Mouse (Mus musculus) heart, postnatal 0 days (tissue): ENCODE results near the gene B230217C12Rik. TPM values are rescaled to one million over a fixed set of nuclear protein-coding genes. Genes with fewer than 3 reads are reported as not detected.
"Not testable (repeated sequence)": the region's sequence is repeated elsewhere in the genome, so short reads cannot be mapped to it uniquely, and the experiment has no call there.

ENCODE experiments used
- ATAC-seq: fragments of 200-750 bp; cut with Nextera tagmentation; 2 replicates; pipeline ENCODE4 v1.8.0; 2017; ENCODE audit warnings: low read depth, moderate number of reproducible peaks, moderate library complexity; ENCODE audit not compliant: insufficient read depth
- DNase-seq: peaks from one replicate; pipeline ENCODE4 v3.0.0-alpha.2; 2016; ENCODE audit warnings: low spot score
- H3K27ac ChIP-seq: fragments of 300-500 bp; sonication (generic); 2 replicates; pipeline ENCODE4 v1.5.1; 2014; ENCODE audit warnings: low read depth, mild to moderate bottlenecking
- H3K27me3 ChIP-seq: fragments of 300-500 bp; sonication (generic); 2 replicates; pipeline ENCODE4 v1.6.1; 2014; ENCODE audit warnings: low read length, mixed read lengths; ENCODE audit not compliant: control insufficient read depth, insufficient read depth
- H3K36me3 ChIP-seq: fragments of 300-500 bp; sonication (generic); replicated peaks from 2 replicates; pipeline ENCODE4 v1.6.1; 2014; ENCODE audit warnings: low read length, mixed read lengths; ENCODE audit not compliant: control insufficient read depth, insufficient read depth
- H3K4me1 ChIP-seq: fragments of 300-500 bp; sonication (generic); 2 replicates; pipeline ENCODE4 v1.6.1; 2014; ENCODE audit warnings: antibody characterized with exemption; ENCODE audit not compliant: control insufficient read depth, insufficient read depth
- H3K4me2 ChIP-seq: fragments of 300-500 bp; sonication (generic); 2 replicates; pipeline ENCODE4 v1.6.1; 2014; ENCODE audit warnings: low read depth, mild to moderate bottlenecking, low read length, moderate library complexity
- H3K4me3 ChIP-seq: fragments of 300-500 bp; sonication (generic); 2 replicates; pipeline ENCODE4 v1.5.1; 2014; ENCODE audit warnings: low read depth, low read length
- H3K9ac ChIP-seq: fragments of 300-500 bp; sonication (generic); replicated peaks from 2 replicates; pipeline ENCODE4 v1.6.1; 2014; ENCODE audit warnings: low read depth, low read length, mixed read lengths
- H3K9me3 ChIP-seq: fragments of 300-500 bp; sonication (generic); replicated peaks from 2 replicates; pipeline ENCODE4 v1.6.1; 2016; ENCODE audit warnings: low read length; ENCODE audit not compliant: control insufficient read depth
- CTCF ChIP-seq: IDR thresholded peaks from 2 replicates; pipeline ENCODE4 v1.5.1; 2016; ENCODE audit warnings: antibody characterized with exemption, control low read depth, low read depth
- EP300 ChIP-seq: IDR thresholded peaks from 2 replicates; pipeline ENCODE4 v1.6.1; 2016; ENCODE audit warnings: antibody characterized with exemption, low read depth
- WGBS: fragments of 180-500 bp; shearing (Covaris S2); extraction: QIAGEN DNeasy Blood & Tissue Kit; methylation state at CpG from one replicate; pipeline ENCODE4 v1.1.7; 2014; 5-methylcytosine and 5-hydroxymethylcytosine counted together
- polyA plus RNA-seq: library from polyadenylated mRNA; unstranded; fragments of >200 nt; fragmentation: Nextera tagmentation; extraction: Ambion mirVana; gene quantifications from 2 replicates; pipeline ENCODE4 v1.2.1, GENCODE M21; 2015
- total RNA-seq: library from RNA; depleted of rRNA; stranded (reverse); fragments of >200 nt; gene quantifications from 2 replicates; pipeline ENCODE4 v1.2.3, GENCODE M21; 2014; ENCODE audit warnings: low replicate concordance

The B230217C12Rik gene
- total and polyA plus RNA-seq, 2 experiments from 2014 or later = 0.97 to 1.4 TPM

- Histone ChIP-seq H3K36me3 (peaks cover 35% of the 10 kb centered on the region), H3K4me1 (0 out of 2 replicates have a peak, but pooled peaks cover 2% of the 10 kb centered on the region), H3K9ac (peak overlapping the region; percentile 31; the same call in 1 of the 2 replicates), H3K27ac (peak overlapping the region; percentile 62), H3K4me3 (no peak overlapping the region), H3K9me3 (no peaks in the 10 kb centered on the region), H3K27me3 (no peaks in the 10 kb centered on the region), H3K4me2 (no peak overlapping the region)
- WGBS = 53% methylated on average over 8 of the region's 8 CpGs
- DNase-seq (no peak), ATAC-seq (no peak)
- TF ChIP-seq EP300 (no peak), CTCF (no peak)
Measured at GRCm38 (mm10) chr11:97836541-97836940, 4.0 kb upstream of the B230217C12Rik start.

GRCm38 (mm10) chr11:97837051-97837450, 3.5 kb upstream of the B230217C12Rik start:
- H3K27ac ChIP-seq = peak overlapping the region; percentile 62
- H3K9me3 ChIP-seq, H3K4me1 ChIP-seq, H3K4me2 ChIP-seq, H3K4me3 ChIP-seq, DNase-seq, H3K27me3 ChIP-seq: not testable (repeated sequence)
- 46% methylated on average over 9 of the region's 9 CpGs for WGBS
- peak overlapping the region; percentile 31; the same call in 1 of the 2 replicates for H3K9ac ChIP-seq
- H3K36me3 ChIP-seq = peaks cover 35% of the 10 kb centered on the region
- peak; percentile 47; the same call in 1 of the 2 replicates for ATAC-seq

DNA sequence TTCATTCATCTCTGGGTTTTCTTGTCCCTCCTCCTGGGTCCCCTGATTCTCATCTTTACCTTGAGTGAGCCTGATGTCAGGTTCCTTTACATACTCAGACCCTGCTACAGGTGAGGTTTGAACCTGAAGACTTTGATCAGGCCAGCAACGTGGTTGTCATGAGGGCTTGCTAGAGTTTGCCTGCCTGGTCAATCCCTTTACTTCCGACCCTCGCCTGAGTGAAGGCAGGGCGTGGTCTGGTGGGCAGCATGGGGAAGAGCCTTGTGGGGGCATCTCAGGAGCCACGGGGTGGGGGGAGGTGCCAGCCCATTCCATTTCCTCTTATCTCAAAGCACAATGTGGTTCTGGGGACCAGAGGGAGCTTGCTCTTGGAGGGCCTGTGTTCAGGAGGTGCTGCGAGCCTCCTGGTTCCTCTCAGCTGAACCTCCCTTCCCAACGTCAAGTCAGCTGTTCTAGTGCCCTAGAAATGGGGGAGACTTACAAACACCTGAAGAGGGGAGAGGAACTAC, 2.9 kb upstream of the B230217C12Rik start:
- Histone ChIP-seq H3K4me1 (0 out of 2 replicates have a peak, but pooled peaks cover 2% of the 10 kb centered on the region), H3K9me3 (no peaks in the 10 kb centered on the region), H3K27ac (no peak overlapping the region), H3K36me3 (peaks cover 33% of the 10 kb centered on the region), H3K9ac (no peak overlapping the region), H3K27me3 (no peaks in the 10 kb centered on the region), H3K4me3 (no peak overlapping the region), H3K4me2 (no peak overlapping the region)
- DNase-seq = no peak
- no peak for ATAC-seq
- 72% methylated on average over 7 of the region's 7 CpGs for WGBS
- TF ChIP-seq EP300 (no peak), CTCF (no peak)

- TF ChIP-seq EP300 (no peak), CTCF (no peak)
- Histone ChIP-seq H3K4me1 (0 out of 2 replicates have a peak, but pooled peaks cover 2% of the 10 kb centered on the region), H3K27me3 (no peaks in the 10 kb centered on the region), H3K4me3 (no peak overlapping the region), H3K27ac (0 out of 2 replicates have a peak overlapping the region, but pooled peaks have one; percentile 11), H3K4me2 (no peak overlapping the region), H3K9ac (no peak overlapping the region), H3K36me3 (peaks cover 26% of the 10 kb centered on the region), H3K9me3 (no peaks in the 10 kb centered on the region)
- 45% methylated on average over 10 of the region's 10 CpGs for WGBS
- no peak for ATAC-seq
- no peak for DNase-seq
Measured at GRCm38 (mm10) chr11:97838779-97839440, 1.7 kb upstream of the B230217C12Rik start.

GRCm38 (mm10) chr11:97839441-97840134, 992 bp upstream of the B230217C12Rik start:
- DNase-seq (no peak), ATAC-seq (no peak)
- H3K36me3 ChIP-seq = peaks cover 19% of the 10 kb centered on the region
- H3K9ac ChIP-seq = no peak overlapping the region
- H3K9me3 ChIP-seq = no peaks in the 10 kb centered on the region
- no peak overlapping the region for H3K4me3 ChIP-seq
- no peak overlapping the region for H3K4me2 ChIP-seq
- TF ChIP-seq EP300 (no peak), CTCF (no peak)
- H3K4me1 ChIP-seq = 0 out of 2 replicates have a peak, but pooled peaks cover 2% of the 10 kb centered on the region
- no peaks in the 10 kb centered on the region for H3K27me3 ChIP-seq
- 0 out of 2 replicates have a peak overlapping the region, but pooled peaks have one; percentile 11 for H3K27ac ChIP-seq
- WGBS = 55% methylated on average over 11 of the region's 11 CpGs
